Mouse (Mus musculus) cerebellum, postnatal 14 days (tissue): ENCODE data around the gene Ctsh.
A peak's percentile ranks its signal among the peaks of the same experiment; 100 is the strongest.
"Not testable (repeated sequence)": the region's sequence is repeated elsewhere in the genome, so short reads cannot be mapped to it uniquely, and the experiment has no call there.

ENCODE experiments used
- DNase-seq, 2 experiments: peaks; one replicate each; pipeline ENCODE4 v3.0.0; 2021; ENCODE audit warnings: mixed read lengths in 2 of 2

Gene Ctsh

GRCm38 (mm10) chr9:90053852-90054251, at the start of gene Ctsh:
Gene Ctsh (plus strand): TSS chr9:90054152.
- DNase-seq = no peak

- no peak for DNase-seq
These were observed 47.5 kb upstream of the Ctsh start for GRCm38 (mm10) chr9:90006432-90006831.

GRCm38 (mm10) chr9:90007094-90007493, 46.9 kb upstream of the Ctsh start:
- DNase-seq = no peak

- DNase-seq = peak in 1 of 2 experiments; percentile 11
These were observed 45.8 kb upstream of the Ctsh start for GRCm38 (mm10) chr9:90008138-90008537.

GRCm38 (mm10) chr9:90011849-90012248, 42.1 kb upstream of the Ctsh start:
- no peak for DNase-seq

GRCm38 (mm10) chr9:90014649-90015048, 39.3 kb upstream of the Ctsh start:
- no peak for DNase-seq

GRCm38 (mm10) chr9:90016204-90016603, 37.7 kb upstream of the Ctsh start:
- DNase-seq = no peak

- no peak for DNase-seq
These were observed 33.1 kb upstream of the Ctsh start for GRCm38 (mm10) chr9:90020866-90021265.

GRCm38 (mm10) chr9:90021442-90021841, 32.5 kb upstream of the Ctsh start:
- no peak for DNase-seq

GRCm38 (mm10) chr9:90027709-90028108, 26.2 kb upstream of the Ctsh start:
- no peak for DNase-seq

GRCm38 (mm10) chr9:90033922-90034321, 20.0 kb upstream of the Ctsh start:
- DNase-seq = no peak

GRCm38 (mm10) chr9:90035168-90035567, 18.8 kb upstream of the Ctsh start:
- DNase-seq = no peak

- no peak for DNase-seq
These were observed 18.2 kb upstream of the Ctsh start for GRCm38 (mm10) chr9:90035794-90036193.

- no peak for DNase-seq
These were observed 17.6 kb upstream of the Ctsh start for GRCm38 (mm10) chr9:90036313-90036712.

- no peak for DNase-seq
These were observed 15.4 kb upstream of the Ctsh start for GRCm38 (mm10) chr9:90038535-90038934.

GRCm38 (mm10) chr9:90040916-90041315, 13.0 kb upstream of the Ctsh start:
- DNase-seq = no peak

- peak; percentile 57 to 69 for DNase-seq
These were observed 12.4 kb upstream of the Ctsh start for GRCm38 (mm10) chr9:90041556-90041955.

- DNase-seq = not testable (repeated sequence)
These were observed 11.0 kb upstream of the Ctsh start for GRCm38 (mm10) chr9:90042906-90043305.

- no peak for DNase-seq
These were observed 8.8 kb upstream of the Ctsh start for GRCm38 (mm10) chr9:90045191-90045590.

- DNase-seq = peak in 1 of 2 experiments; percentile 6
These were observed 5.9 kb upstream of the Ctsh start for GRCm38 (mm10) chr9:90047937-90048627.

- peak; percentile 23 to 30 for DNase-seq
These were observed 606 bp downstream of the Ctsh start for GRCm38 (mm10) chr9:90054371-90055145.

GRCm38 (mm10) chr9:90055409-90055808, 1.5 kb downstream of the Ctsh start:
- DNase-seq = no peak

- no peak for DNase-seq
These were observed 2.0 kb downstream of the Ctsh start for GRCm38 (mm10) chr9:90055911-90056310.

- DNase-seq = peak; percentile 56 to 67
These were observed 2.8 kb downstream of the Ctsh start for GRCm38 (mm10) chr9:90056716-90057115.
